Mouse (Mus musculus) brain, embryonic 14.5 days (tissue): ENCODE results near the gene Ssbp2.

Source experiments
- CTCF ChIP-seq: fragments of 200-500 bp; IDR thresholded peaks from 2 replicates; pipeline ENCODE4 v1.5.1; 2012; ENCODE audit warnings: inconsistent platforms, mild to moderate bottlenecking, moderate library complexity, borderline replicate concordance; ENCODE audit not compliant: insufficient read depth, insufficient read length; ENCODE audit errors: extremely low read depth
- POLR2A ChIP-seq: fragments of 200-500 bp; IDR thresholded peaks from 2 replicates; pipeline ENCODE4 v1.6.1; 2012; ENCODE audit warnings: mild to moderate bottlenecking, inconsistent platforms, borderline replicate concordance; ENCODE audit not compliant: poor library complexity, insufficient read depth, insufficient read length, severe bottlenecking; ENCODE audit errors: extremely low read depth

GRCm38 (mm10) chr13:91723736-91724119 is 263.6 kb downstream of the Ssbp2 start:
- TF ChIP-seq CTCF (no peak), POLR2A (no peak)
